Mouse (Mus musculus): Measurements from ENCODE around the gene Ric8a.
"Not testable (repeated sequence)": the region's sequence is repeated elsewhere in the genome, so short reads cannot be mapped to it uniquely, and the experiment has no call there.

Gene Ric8a

DNA sequence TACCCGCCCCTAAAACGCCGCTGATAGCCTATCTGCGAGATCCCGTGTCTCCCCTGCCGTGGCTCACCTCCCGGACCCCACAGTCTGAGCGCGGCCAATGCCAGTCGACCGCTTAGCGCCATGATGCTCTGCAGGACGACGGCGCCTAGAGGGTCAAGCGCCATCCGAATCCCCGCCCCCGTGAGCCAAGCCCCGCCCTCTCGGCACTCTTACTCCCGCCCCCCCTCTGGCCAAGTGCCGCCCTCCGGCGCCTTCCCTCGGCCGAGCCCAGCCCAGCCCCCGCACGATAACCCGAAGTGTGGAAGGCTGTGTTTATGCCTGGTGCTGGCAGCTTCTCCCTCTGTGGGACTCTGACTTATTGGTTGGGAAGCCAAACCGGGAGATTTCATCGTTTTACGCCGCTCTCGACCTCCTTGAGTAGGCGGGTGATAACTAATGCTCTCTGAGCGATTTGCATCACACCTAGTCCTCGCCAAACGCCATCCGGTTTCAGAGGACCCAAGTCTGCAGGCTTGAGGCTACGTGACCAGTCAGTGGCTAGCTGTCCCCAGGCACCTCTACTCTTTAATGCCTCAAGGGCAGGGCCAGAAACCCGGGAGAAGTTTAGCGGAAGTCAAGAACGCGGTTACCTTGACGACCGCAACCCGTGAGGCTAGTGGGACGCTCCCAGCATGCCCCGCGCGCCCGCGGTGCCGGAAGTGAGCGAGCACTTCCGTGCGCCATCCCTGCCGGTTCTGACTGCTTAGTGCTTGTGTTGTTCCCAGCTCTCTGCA lies 25.1 kb downstream of the Ric8a start, which contains the start of the genes Psmd13 and Sirt3:
Gene Psmd13, plus strand, starts transcription at position 273 of the 773 bp plus-strand sequence.
Gene Sirt3, minus strand, starts transcription at position 614 of the 773 bp plus-strand sequence.
- peak; percentile 95 for DNase-seq (ENCODE audit: extremely low read depth, insufficient read length, low spot score)

DNA sequence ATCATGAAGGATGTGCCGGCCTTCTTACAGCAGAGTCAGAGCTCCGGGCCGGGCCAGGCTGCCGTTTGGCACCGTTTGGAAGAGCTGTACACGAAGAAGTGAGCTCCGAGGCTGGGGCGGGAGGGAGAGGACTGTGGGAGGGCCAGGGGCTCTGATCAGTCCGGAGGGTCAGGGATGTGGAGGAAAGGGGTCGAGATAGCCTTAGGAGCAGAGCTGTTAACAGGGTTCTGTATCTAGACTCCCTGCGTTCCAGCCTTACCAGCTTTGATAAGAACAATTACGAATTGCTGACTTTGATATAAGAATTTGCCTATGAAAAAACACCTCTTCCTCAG lies 25.7 kb downstream of the Ric8a start:
- no peak for DNase-seq (ENCODE audit: extremely low read depth, insufficient read length, low spot score)

DNA sequence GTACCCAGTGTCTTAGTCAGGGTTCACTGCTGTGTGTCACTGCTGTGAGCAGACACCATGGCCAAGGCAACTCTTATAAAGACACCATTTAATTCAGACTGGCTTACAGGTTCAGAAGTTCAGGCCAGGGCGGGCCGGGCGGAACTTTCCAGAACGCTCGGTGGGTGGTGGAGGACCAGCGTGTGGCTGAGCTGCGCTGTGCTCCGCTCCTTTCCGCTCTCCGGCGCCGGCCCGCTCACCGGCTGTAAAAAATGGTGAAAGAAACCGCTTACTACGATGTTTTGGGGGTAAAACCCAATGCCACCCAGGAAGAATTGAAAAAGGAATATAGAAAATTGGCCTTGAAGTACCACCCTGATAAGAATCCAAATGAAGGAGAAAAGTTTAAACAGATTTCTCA lies 33.9 kb downstream of the Ric8a start:
- not testable (repeated sequence) for DNase-seq (ENCODE audit: extremely low read depth, insufficient read length, low spot score)

DNA sequence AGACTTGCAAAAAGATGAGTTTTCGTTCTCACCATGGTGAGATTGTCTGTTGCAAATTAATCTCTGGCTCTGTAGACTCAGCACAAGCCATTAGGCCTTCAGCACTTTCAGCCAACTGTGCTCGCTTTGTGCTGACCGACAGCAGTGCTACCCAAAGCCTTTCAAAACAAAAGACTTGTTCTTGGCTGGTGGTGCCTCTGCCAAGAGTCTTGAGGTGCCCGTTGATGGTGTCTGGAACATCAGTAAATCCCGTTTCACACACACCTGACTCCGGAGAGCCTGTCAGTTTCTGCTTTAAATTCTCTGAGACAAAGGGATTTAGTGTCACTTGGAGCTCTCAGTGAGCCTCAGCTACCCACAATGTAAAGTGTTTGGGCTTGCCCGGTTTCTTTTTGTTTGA lies 37.3 kb downstream of the Ric8a start:
- DNase-seq (ENCODE audit: extremely low read depth, insufficient read length, low spot score) = no peak

DNA sequence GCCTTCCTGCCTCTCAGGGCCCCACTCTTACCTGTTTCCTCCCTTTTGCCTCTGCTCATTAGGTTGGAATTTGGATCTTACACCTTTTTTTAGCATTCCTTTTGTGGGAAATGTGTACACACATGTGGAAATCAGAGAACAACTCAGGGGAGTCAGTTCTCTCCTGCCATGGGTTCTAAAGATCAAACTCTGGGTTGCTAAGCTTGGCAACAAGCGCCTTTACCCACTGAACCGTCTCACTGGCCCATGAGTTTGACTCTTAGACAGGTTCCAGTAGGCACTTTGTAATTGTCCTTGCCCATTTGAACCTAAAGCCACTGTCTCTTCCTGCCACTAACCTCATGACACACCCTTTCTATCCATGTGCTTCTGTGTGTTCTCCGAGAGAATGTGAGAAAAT lies 37.9 kb downstream of the Ric8a start:
- no peak for DNase-seq (ENCODE audit: extremely low read depth, insufficient read length, low spot score)

DNA sequence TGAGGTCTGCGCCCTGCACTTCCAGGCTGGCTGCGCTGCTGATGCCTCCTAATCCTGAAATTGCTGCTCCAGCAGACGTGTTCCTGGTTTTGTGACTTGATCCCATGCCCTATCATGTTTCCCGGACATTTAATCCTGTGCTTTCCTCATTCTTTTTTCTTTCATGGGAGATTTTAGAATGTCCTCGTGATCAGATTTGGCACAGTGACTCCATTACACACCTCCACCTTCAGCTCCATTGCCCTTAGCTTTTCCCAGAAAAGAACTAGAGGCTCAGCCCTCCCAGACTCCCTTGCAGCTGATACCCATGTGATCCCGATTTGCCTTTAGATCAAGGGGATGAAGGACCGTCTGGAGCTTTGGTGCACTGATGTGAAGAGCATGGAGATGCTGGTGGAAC lies 41.1 kb downstream of the Ric8a start:
- no peak for DNase-seq (ENCODE audit: extremely low read depth, insufficient read length, low spot score)

DNA sequence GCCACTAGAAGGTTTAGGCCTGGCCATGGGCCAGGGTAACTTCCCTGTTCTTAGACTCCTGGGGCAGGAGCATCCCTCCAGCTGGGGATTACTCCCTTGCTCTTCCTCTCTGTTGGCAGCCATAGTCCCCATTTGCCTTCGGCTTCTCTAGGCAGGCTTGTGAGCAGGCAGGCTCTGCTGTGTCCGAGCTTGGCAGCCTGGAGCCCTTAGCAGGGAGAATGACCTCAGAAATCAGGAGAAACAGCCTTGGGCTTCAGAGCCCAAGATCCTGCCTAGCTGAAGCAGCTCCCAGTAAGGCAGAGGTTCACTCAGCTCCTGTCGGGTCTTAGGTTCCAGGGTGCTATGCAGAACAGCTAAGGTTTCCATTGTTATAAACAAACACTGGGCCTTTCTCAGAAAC lies 42.4 kb downstream of the Ric8a start:
- DNase-seq (ENCODE audit: extremely low read depth, insufficient read length, low spot score) = no peak

DNA sequence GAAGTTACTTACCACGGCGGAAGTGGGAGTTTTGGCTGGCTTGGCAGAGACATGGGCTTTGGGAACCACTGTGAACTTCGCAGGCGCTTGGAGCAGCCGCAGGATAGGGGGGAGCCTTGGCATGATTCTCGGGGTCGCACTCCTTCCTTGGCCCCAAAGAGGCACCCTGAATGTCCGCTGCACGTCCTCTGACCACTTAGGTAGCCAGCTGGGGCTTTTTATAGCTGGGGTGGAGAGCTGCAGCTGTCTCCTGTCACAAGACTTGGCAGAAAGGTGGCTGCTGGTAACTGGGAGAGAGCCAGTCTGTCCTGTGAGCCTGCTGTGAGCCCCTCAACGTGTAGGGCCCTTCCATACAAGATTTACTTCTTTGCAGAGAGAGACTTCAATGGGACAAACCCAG lies 43.5 kb downstream of the Ric8a start, which contains the start of gene Cox8b:
Gene Cox8b, minus strand, starts transcription at position 227 of the 400 bp plus-strand sequence.
- no peak for DNase-seq (ENCODE audit: extremely low read depth, insufficient read length, low spot score)

DNA sequence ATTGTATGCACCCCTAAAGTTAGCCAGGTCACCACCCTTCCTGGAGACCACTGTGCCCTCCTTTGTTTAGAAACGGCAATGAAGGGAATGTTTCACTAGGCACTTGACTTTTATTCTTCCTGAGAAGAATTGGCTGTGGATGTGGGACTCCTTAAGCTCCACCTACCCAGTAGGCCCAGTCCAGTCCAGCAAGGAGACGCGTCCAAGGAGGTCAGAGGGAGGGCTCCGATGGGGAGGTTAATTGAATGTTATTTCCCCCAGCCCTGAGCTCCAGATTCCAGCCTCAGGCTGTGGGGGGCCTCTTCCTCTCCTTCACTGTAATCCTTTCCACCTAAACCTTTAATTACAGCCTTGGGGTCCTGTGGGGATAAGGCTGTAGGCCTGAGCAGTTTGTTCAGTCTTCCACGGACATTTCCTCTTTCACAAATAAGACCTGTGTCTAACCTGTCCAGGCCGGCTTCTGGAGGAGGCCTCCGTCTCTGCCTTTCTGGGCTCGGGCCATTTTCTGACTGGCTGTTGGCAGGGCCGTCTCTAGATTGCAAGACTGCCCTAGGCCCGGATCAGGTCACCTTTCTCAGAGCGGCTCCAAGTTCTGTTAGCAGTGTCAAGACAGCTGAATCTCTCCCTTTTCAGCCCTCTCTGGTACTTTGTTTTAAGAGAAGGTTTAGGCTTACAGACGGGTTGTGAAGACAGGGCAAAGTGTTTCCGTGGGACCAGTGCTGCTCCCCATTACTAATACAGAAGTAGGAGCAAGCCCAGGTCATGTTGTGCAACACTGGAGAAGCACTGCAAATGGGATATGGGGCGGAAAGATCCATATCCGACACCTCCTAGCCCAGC lies 45.5 kb downstream of the Ric8a start:
- no peak for DNase-seq (ENCODE audit: extremely low read depth, insufficient read length, low spot score)

DNA sequence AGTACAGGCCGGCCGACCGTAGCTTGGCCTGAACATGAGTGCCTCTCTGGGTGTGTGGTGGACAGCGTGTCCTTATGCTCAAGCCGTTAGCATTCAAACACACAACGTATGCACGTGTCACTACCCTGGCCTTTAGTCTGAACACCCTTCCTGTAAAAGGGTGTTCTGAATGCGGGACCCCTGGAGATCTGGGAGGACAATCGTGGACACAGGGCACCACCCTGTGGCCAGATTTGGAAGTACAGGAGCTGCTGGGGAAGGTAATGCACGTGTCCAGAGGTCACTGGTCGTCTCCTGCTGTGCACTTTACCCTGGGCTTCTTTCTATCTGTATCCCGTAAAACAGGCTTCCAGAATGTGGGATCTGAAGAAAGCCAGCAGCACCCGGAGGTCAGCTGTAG lies 46.5 kb downstream of the Ric8a start:
- peak; percentile 38 for DNase-seq (ENCODE audit: extremely low read depth, insufficient read length, low spot score)

DNA sequence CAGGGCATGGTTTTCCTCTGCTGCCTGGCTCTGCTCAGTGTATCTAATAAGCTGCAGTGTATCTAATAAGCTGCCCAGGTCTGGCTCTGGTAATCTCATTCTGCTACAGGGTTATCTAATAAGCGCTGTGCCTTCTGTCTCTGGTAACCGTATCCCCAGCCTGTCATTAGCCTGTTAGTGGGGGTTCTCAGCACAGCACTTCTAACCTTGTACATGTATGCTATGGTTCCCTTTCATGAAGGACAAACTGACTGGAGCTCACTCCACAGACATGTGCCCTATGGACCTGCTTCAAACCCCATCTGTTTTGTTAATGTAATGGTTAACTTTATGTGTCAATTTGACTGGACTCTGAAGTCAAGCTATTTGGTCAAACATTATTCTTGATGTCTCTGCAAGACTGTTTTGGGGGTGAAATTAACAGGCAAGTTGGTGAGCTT lies 48.9 kb downstream of the Ric8a start:
- no peak for DNase-seq (ENCODE audit: extremely low read depth, insufficient read length, low spot score)

DNA sequence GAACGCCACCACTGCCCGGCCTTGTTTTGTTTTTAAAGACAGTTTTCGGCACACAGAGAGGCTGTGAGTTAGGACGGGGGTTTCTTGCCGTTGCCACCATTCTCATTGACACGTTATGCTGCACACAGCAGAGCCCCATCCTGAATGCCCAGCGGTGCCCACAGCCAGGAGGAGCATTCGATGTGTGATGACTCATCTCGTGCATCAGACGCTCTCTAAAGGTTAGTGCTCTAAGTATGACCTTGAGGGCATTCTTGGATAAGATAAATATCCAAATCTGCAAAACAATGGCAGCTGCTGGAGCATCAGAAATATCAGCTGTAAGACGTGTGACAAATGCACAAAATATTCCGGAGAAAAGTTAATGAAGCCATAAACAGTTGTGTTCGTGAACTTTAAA lies 50.4 kb downstream of the Ric8a start:
- DNase-seq (ENCODE audit: extremely low read depth, insufficient read length, low spot score) = no peak

DNA sequence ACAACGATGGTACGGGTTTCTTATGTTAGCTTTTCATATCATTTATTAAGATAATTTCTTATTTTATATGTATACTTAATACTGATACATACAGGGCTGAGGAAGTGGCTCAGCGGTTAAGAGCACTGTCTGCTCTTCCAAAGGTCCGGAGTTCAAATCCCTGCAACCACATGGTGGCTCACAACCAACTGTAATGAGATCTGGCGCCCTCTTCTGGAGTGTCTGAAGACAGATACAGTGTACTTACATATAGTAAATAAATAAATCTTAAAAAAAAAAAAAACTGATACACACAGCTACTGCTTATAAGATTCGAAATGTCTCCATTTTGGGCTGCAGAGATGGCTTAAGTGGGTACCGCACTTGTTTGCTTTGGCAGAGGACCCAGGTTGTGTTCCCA lies 50.9 kb downstream of the Ric8a start:
- DNase-seq (ENCODE audit: extremely low read depth, insufficient read length, low spot score) = no peak

DNA sequence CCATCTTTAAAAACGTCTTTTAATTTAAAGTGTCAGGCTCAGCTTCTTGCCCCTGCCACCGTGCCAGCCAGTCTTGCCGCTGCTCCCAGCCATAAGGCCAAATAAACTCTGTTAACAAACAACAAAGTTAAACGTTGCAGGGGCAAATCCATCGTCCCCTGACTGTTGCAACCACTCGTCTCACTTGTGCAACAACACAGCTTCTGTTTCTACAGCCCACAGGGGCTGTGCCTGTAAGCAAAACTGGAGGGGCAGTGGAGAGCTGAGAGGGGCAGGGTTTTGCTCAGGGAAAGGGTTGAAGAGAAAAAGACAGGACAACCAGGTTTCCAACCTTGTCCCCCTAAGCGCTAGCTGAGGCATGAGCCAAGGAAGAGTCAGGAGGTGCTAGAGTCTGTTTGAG lies 51.4 kb downstream of the Ric8a start:
- no peak for DNase-seq (ENCODE audit: extremely low read depth, insufficient read length, low spot score)

DNA sequence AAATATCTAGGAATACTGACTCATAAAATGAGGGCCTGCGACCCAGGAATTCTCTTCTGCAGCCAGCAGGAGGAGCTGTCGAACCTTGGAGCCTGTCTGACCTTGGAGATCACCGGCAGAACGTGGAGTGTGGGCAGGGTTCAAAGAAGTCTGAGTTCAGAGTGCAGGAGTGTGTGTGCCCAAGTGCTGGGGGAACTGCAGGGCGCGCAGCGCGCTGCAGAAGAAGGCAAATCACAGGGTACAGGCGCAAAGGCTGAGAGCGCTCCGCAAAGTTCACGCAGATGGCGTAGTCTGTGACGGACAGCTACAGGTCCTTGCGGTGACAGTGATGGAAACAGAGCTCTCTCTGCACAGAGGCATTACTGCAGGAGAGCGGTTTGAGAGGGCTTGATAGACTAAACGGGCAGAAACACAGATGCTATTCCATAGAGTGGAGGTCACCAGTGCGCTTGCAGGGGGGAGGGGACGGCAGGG lies 51.9 kb downstream of the Ric8a start:
- peak; percentile 48 for DNase-seq (ENCODE audit: extremely low read depth, insufficient read length, low spot score)

DNA sequence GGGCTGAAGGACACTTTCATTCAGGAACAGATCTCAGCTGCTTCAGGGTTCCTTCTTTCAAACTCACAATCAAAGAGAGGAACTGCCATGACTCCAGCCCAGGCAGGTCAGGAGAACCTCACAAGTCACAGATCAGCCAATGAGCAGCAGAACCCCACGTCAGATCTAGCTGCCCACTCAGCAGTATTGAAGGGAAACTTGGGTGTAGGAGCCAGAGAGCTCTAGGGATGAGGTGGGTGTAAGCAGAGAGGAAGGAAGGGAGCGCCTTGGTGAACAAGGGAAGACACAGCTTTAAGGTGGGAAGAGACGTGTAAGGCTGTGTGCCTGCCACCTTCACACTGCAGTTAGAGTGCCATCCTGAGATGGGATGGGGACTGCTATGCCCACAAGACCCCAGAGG lies 55.5 kb downstream of the Ric8a start:
- no peak for DNase-seq (ENCODE audit: extremely low read depth, insufficient read length, low spot score)

DNA sequence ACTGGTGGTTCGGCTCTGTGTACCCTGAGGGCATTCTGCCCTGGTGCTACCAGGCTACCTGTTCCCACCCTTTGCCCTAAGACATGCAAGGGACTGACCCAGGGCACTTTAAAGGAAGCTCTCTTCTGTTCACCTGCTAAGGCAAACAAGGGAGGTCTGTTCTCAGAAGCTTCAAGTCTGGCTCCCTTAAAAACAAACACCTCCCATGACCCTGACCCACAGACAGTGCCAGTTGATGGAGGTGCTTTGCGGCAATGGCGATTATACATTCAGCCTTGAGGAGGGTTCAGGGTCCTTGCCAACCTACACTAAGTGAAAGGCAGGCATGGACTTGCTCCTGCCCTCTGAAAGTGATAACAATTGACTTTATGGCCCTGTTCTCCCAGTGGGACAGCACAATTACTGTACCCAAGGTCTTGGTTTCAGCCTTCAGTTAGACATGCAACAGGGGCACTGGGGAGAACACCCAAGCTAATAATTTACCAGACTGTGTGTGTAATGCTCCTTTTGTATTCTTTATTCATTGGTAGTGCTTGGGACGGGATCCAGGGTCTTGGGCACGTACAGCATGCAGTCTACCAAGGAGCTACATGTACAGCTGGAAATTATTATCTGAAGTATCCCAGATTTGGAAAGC lies 56.2 kb downstream of the Ric8a start:
- no peak for DNase-seq (ENCODE audit: extremely low read depth, insufficient read length, low spot score)

Data from 3134 (cell line).